Mouse (Mus musculus) mesoderm, embryonic 11.5 days (tissue): ENCODE measurements at regions not wholly inside any gene's neighbourhood (a gene's known extent, or its start where the extent isn't known, plus 50 kb on each side); places are given as distances from the start of the nearest gene placed in this dataset.
A peak's percentile ranks its signal among the peaks of the same experiment; 100 is the strongest.

Experiments
- DNase-seq: peaks from one replicate; pipeline ENCODE4 v3.0.0-alpha.2; 2012; ENCODE audit warnings: low read depth, low spot score

DNA sequence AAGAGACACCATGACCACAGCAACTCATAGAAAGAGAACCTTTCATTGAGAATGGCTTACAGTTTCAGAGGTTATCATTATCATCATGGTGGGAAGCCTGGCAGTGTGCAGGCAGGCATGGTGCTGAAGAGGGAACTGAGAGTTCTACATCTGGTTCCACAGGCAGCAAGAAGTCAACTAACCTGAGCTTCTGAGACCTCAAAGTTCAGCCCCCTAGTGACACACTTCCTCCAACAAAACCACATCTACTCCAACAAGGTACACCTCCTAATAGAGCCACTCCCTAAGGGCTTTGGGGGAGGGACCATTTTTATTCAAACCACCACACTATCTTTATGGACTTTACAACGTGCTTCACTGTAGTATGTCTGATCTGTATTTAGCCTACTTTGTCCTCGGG is 67.8 kb upstream of the Thy1 start:
- no peak for DNase-seq

DNA sequence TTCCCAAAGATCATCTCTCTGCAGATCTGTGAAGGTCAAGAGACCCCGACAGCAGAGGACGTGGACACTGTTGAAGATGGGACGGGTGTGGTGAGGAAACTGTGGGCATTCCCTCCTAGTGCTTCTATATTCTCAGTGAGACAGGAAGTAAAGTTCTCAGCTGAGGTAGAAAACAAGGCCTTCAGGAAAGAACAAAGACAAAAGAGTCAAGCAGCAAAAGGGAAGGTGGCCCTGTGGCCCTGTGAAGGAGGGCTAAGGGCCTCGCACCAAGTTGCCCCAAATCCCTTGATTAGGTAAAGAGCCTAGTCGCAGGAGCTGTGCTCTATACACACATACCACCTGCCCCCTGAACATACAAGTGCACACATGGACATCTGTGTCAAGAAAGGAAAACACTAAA is 66.8 kb upstream of the Thy1 start:
- DNase-seq = no peak

DNA sequence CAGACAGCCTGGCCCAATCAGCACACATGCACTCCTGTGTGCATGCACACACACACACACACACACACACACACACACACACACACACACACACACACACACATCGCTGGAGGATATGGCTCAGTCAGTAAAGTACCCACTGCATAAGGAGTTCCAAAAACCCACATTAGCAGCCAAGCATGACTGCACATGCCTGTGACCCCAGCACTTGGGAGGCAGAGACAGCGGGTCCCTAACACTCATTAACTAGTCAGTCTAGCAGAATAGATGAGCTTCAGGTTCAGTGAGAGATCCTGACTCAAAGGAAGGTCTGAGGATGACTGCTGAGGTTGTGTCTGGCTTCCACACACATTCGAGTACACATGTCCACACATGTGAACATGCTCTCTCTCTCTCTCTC is 65.4 kb upstream of the Thy1 start:
- no peak for DNase-seq

DNA sequence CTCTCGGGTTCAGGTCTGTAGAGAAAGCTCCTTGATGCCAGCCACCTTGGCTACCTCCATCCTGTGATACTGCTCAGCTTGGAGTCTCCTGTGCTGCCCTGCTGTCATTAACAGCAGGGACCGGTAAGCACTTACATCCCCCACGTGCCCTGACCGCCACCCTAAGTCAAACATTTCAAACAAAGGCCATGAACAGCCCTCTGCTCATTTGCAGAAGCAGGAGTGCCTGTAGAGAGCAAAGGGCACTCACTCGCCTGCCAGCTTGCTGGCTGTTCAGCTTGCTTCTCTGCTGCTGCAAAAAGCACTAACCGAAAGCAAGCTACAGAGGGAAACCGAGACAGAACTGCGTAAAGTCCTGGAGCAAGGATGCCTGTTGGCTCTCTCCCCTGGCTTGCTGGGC is 61.8 kb upstream of the Thy1 start:
- DNase-seq = no peak

DNA sequence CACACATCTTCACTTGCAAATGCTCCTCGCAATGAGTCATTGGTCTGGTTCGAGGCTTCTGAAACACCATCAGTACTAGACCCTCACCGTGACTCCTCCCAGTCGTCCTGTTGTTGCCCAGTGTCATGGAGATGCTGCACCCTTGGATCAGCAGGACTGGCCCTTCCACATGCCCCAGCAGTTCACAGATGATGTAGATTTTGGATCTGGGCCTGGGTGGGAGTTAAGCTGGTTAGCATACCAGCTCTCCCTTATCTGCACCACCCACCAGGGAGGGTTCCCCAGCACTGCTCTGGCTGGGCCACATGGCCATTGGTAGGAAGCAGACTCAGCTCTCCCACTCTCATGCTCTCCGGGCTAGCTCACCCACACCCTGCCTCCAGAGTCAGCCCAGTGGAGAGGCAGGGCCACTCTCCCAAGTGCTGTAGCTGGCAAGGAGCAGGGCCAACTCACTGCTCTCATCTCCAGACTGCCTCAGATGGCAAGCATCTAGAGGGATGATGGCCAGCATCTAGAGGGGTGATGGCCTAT is 60.8 kb upstream of the Thy1 start:
- DNase-seq = no peak

DNA sequence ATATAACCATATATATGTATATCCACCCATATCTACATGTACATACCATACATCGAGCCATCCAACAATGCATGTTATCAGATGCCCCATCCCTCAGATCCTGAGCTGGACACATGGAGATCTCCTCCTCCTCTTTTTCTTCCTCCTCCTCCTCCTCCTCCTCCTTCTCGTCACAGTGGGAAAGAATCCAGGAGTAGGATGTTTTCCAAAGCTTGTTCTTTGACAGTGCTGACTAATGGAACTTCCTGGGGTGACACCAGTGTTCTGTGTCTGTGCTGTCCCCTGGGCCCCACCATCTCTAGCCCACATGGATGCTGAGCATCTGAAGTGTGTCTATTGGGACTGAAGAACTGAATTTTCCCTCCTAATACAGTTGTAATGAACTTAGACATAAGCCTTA is 60.0 kb upstream of the Thy1 start:
- DNase-seq = no peak

DNA sequence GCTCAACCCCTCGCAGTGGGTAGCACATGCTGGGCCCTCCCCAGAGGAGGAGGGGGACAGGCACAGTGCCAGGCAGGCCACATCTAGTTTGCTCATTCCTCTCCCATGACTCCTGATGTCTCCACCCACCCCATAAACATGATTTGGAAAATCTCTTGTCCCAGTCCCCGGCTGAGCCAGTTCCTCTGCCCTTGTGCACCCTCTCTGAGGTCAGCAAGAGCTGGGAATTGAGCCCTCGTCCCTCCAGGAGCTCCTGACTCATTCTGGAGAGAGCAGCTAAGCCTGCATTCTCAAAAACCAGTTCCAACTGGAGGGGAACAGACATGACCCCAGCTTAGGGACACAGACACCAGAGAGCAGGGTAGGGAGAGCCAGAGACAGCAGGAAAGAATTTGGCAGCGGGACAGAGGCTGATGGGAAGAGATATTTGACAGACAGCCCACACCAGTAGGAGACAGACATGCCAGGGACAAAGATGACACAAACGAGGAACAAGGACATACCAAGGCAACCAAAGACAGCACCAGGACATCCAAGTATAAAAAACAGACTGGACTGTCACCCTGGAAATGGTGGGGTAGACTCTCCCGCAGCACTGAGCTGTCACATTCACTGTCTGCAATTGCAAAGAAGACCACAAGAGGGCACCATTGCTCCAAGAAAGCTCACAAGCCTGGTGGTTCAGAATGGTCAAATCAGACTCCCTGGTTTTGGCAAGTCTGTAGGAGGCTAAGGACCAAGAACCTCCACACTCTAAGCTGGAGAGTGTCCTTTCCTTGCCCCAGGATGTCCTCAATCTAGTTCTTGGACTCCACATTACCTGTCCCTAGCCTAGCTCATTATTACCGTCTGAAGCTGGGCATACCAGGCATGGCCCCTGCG is 58.8 kb upstream of the Thy1 start:
- peak; percentile 86 for DNase-seq

DNA sequence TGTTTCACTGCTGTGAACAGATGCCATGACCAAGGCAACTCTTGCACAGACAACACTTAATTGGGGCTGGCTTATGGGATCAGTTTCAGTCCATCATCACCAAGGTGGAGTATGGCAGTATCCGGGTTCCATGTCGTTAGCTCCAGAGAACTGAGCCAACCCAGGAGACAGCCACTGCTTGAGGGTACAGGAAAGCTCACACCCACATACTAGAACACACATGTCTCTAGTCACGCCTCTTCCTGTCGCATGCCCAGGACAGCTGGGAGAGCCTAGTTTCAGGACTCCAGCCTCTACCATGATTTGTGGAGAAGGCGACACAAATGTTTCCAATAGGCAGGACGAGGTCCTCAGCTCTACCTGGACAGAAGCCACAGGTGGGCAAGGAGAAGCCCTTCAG is 55.2 kb upstream of the Thy1 start:
- no peak for DNase-seq

DNA sequence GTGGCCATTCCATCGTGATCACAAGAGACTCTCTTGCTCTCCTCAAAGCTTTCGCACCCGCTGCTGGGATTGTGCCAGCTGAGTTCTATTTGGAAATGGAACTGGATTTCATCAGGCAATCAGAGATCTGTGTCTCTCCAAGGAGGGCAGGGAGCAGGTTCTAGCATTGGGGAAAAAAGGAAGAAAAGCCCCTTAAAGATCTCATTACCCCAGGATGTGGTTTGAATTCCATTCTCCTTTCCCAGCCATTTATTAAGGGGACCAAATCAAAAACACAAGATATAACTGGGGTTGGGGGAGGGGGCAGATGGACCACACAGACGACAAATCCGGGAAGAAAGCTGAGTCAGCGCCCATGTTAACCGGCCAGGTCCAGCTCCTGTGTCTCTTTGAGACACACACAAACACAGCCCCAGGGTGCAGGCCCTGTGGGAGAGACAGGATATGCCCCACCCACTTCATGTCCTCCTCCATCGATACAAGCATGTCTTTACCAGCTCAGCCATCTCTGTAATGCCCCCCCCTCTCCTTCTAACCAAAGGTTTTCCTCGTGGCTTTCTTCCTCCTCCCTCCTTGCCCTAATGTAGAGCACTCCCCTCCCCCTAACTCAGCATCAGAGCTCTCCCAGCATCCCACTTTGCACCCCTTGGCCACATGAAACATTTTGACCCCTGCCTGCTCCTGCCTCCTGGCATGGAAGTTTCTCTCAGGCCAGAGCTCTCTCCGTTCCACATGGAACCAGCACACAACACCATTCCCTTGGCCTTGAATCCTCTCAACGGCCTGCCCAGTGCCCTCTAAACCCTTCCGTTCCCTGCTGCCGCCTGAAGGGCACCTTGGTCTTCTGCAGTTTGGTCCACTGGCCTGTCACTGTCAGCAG is 54.0 kb upstream of the Thy1 start:
- DNase-seq = no peak

DNA sequence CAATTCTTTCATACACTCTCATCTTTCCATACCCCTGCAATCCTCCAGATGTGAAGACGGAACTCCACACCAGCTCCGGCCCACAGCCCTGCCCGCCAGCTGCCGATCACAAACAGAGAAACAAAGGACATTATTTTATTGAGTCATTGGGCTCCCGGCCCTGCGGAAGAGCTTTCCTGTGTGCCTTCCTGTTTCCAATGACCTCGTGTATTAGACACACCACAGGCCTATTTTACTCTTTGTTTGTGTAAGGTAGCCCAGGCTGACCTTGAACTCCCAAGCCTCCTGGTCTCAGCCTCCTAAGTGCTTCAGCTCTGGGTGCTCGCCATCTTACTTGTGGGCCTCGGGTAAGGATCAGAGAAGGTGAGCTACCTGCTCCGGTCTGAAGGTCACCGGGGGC is 53.1 kb upstream of the Thy1 start:
- no peak for DNase-seq

DNA sequence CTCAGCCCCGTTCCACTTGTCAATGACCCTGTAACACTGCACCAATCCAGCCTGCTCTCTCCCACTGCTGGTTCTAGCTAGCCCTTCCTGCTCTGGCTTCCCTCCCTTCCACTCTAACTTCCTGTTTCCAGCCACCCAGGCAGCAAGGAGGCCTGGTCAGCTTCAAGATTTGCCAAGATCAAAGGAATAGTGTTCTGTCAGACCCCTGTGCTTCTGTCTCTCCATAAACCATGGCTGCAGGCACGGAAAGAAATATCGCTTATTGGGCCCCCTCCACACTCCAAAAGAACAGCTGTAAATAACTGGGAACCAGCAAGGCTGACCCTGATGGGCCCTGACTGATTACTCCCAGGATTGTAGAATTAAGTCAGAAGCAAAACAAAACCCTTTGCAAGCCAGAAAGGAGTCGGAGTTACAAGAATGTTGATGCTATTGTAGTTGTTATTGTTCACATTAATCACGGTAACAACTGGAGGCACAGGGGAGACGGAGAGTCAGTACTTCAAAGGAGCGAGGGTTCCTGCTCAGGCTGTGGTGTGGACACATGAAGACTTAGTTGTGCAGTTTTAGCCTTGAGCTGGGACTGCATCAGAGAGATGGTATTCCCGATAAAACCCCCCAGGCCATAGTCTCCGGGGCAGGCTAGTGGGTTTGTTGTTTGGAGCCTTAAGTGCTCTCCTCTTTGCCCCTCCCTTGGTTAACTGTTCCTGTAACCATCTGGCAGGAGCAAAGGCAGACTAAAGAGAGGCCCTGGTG is 49.8 kb upstream of the Thy1 start:
- peak; percentile 71 for DNase-seq
